Mouse (Mus musculus) c-Kit-positive CD71-positive TER-119-positive erythroid progenitor cells, embryonic 14.5 days (primary cell): ENCODE measurements around the gene Olfr450.
A peak's percentile ranks its signal among the peaks of the same experiment; 100 is the strongest.

Source experiments
- DNase-seq: peaks from one replicate; pipeline ENCODE4 v3.0.0-alpha.2; 2013; ENCODE audit warnings: low spot score

Olfr450 gene

GRCm38 (mm10) chr6:42811639-42812038 is at the start of gene Olfr450:
Gene Olfr450, plus strand, starts transcription at chr6:42811939.
- DNase-seq = no peak

GRCm38 (mm10) chr6:42777066-42777465 is 34.7 kb upstream of the Olfr450 start:
- DNase-seq = no peak

GRCm38 (mm10) chr6:42784793-42785192 is 26.9 kb upstream of the Olfr450 start, which contains the start of gene Olfr452:
Gene Olfr452, plus strand, starts transcription at chr6:42785093.
- no peak for DNase-seq

- DNase-seq = no peak
Measured at GRCm38 (mm10) chr6:42790247-42790948, 21.3 kb upstream of the Olfr450 start.

- no peak for DNase-seq
Measured at GRCm38 (mm10) chr6:42790949-42791556, 20.7 kb upstream of the Olfr450 start.

- no peak for DNase-seq
Measured at GRCm38 (mm10) chr6:42794982-42795381, 16.8 kb upstream of the Olfr450 start.

- no peak for DNase-seq
Measured at GRCm38 (mm10) chr6:42834084-42834483, 22.3 kb downstream of the Olfr450 start, which contains the start of gene Olfr449. Gene Olfr449, plus strand, starts transcription at chr6:42834384.

- peak; percentile 48 for DNase-seq
Measured at GRCm38 (mm10) chr6:42860222-42860819, 48.6 kb downstream of the Olfr450 start.
